In genomic region chr13:63980012-63980691, GRCm38 (mm10) we compare ENCODE assay signal across 10 mouse cellular contexts.
DNase-seq lines count a peak whose midpoint lies in the region; ATAC-seq and TF ChIP-seq lines count a peak whose summit lies in the region.
"Had no signal": no experiment of that assay in that cellular context is flagged by ENCODE, and none has a peak within 500 bp of the region (broad histone marks: within the 10 kb centered on the region; RNA-seq: fewer than 3 reads in every experiment).

No protein-coding gene starts in this region.

- no peaks in the 10 kb centered on the region for H3K9me3 ChIP-seq in forebrain, embryonic 13.5 days (replicated peaks)
- no peaks in the 10 kb centered on the region for H3K9me3 ChIP-seq in limb, embryonic 14.5 days (ENCODE audit: control insufficient read depth, low read length)
- H3K9me3 ChIP-seq in stomach, embryonic 16.5 days (replicated peaks; ENCODE audit: control insufficient read depth, low read length), result no peaks in the 10 kb centered on the region
- H3K9me3 ChIP-seq: heart, embryonic 12.5 days; liver, embryonic 13.5 days had no signal

- H3K4me2 ChIP-seq in forebrain, embryonic 13.5 days, result no peak overlapping the region
- no peak overlapping the region for H3K4me2 ChIP-seq in limb, embryonic 14.5 days (replicated peaks; ENCODE audit: low read depth, low read length, severe bottlenecking)
- H3K4me2 ChIP-seq in stomach, embryonic 16.5 days (ENCODE audit: low read depth, low read length), result no peak overlapping the region
- H3K4me2 ChIP-seq: heart, embryonic 12.5 days; liver, embryonic 13.5 days had no signal

- H3K36me3 ChIP-seq in forebrain, embryonic 13.5 days (ENCODE audit: poor library complexity, severe bottlenecking), result no peaks in the 10 kb centered on the region
- H3K36me3 ChIP-seq in limb, embryonic 14.5 days (ENCODE audit: control insufficient read depth, insufficient read depth, low read length), result no peaks in the 10 kb centered on the region
- H3K36me3 ChIP-seq in stomach, embryonic 16.5 days (ENCODE audit: control insufficient read depth, insufficient read depth, low read length), result no peaks in the 10 kb centered on the region
- H3K36me3 ChIP-seq: heart, embryonic 12.5 days; liver, embryonic 13.5 days had no signal

- TF ChIP-seq POLR2A in limb, embryonic 14.5 days (IDR thresholded peaks at IDR 0.05; ENCODE audit: borderline replicate concordance, extremely low read depth, insufficient read depth, insufficient read length), result no peak

- peaks cover 21% of the 10 kb centered on the region for H3K4me1 ChIP-seq in forebrain, embryonic 13.5 days
- H3K4me1 ChIP-seq in limb, embryonic 14.5 days (ENCODE audit: control insufficient read depth, insufficient read depth, low read length), result peaks cover 17% of the 10 kb centered on the region
- H3K4me1 ChIP-seq in stomach, embryonic 16.5 days (ENCODE audit: control insufficient read depth, insufficient read depth, low read length), result peaks cover 20% of the 10 kb centered on the region
- H3K4me1 ChIP-seq: liver, embryonic 13.5 days had no signal

- WGBS in forebrain, embryonic 13.5 days, result under 1% methylated on average over 7 of the region's 7 CpGs
- WGBS in limb, embryonic 14.5 days, result 22% methylated on average over 7 of the region's 7 CpGs
- 19% methylated on average over 7 of the region's 7 CpGs for WGBS in stomach, embryonic 16.5 days

- no peak overlapping the region for H3K27ac ChIP-seq in forebrain, embryonic 13.5 days
- H3K27ac ChIP-seq in limb, embryonic 14.5 days (replicated peaks; ENCODE audit: low read depth, low read length), result peak overlapping the region; percentile 63; the same call in 1 of the 2 replicates
- peak overlapping the region; percentile 92 for H3K27ac ChIP-seq in stomach, embryonic 16.5 days (ENCODE audit: low read length)
- no peak overlapping the region for H3K27ac ChIP-seq in left cerebral cortex, adult 2 months
- H3K27ac ChIP-seq: liver, embryonic 13.5 days had no signal

- intact Hi-C loops in left cerebral cortex, adult 2 months (cut with DNase I), result no loop called here

- ATAC-seq in forebrain, embryonic 13.5 days, result peak; percentile 50; the same call in 1 of the 2 replicates
- ATAC-seq in limb, embryonic 14.5 days (ENCODE audit: low FRiP score, low read depth), result peak; percentile 84
- ATAC-seq in stomach, embryonic 16.5 days (ENCODE audit: insufficient read depth, low FRiP score), result peak; percentile 90
- no peak for ATAC-seq in frontal cortex, adult (ENCODE audit: low TSS enrichment)

- H3K9ac ChIP-seq in forebrain, embryonic 13.5 days, result no peak overlapping the region
- 0 out of 2 replicates have a peak overlapping the region, but pooled peaks have one; percentile 12 for H3K9ac ChIP-seq in limb, embryonic 14.5 days (ENCODE audit: low read depth, low read length, severe bottlenecking)
- H3K9ac ChIP-seq in stomach, embryonic 16.5 days (ENCODE audit: low read length), result no peak overlapping the region; the same call in 1 of the 2 replicates
- H3K9ac ChIP-seq: heart, embryonic 12.5 days; liver, embryonic 13.5 days had no signal

- peaks cover 99% of the 10 kb centered on the region for H3K27me3 ChIP-seq in forebrain, embryonic 13.5 days
- no peaks in the 10 kb centered on the region for H3K27me3 ChIP-seq in limb, embryonic 14.5 days (ENCODE audit: control insufficient read depth, insufficient read depth, low read length)
- H3K27me3 ChIP-seq in stomach, embryonic 16.5 days (ENCODE audit: control insufficient read depth, insufficient read depth, low read length), result no peaks in the 10 kb centered on the region
- H3K27me3 ChIP-seq: heart, embryonic 12.5 days; liver, embryonic 13.5 days had no signal

- H3K4me3 ChIP-seq in forebrain, embryonic 13.5 days, result no peak overlapping the region
- H3K4me3 ChIP-seq in limb, embryonic 14.5 days (replicated peaks; ENCODE audit: low read length), result no peak overlapping the region
- no peak overlapping the region for H3K4me3 ChIP-seq in stomach, embryonic 16.5 days (replicated peaks; ENCODE audit: low read length)
- no peak overlapping the region for H3K4me3 ChIP-seq in left cerebral cortex, adult 2 months
- H3K4me3 ChIP-seq: heart, embryonic 12.5 days; liver, embryonic 13.5 days had no signal

- DNase-seq in lung, postnatal 10 days, result peak; percentile 75
- no peak for DNase-seq in lung, adult 18-20 months
- DNase-seq in limb, embryonic 14.5 days (ENCODE audit: low spot score), result peak; percentile 11
- DNase-seq in left cerebral cortex, adult 2 months (ENCODE audit: extremely low spot score in 1 of 2, low spot score in 2 of 2), result no peak
- DNase-seq in layer of hippocampus, adult 11-12 months (ENCODE audit: low spot score), result no peak
- DNase-seq: liver, embryonic 13.5 days had no signal

- no peak for TF ChIP-seq CTCF in left cerebral cortex, adult 2 months (IDR thresholded peaks at IDR 0.05)

Comparison
In these comparisons a context has a peak if more than half of its experiments do, and no peak if none do; other contexts are left out.
1. DNase-seq: peak in lung, postnatal 10 days (single experiment) and limb, embryonic 14.5 days (single experiment); none in lung, adult 18-20 months (0 of 2), left cerebral cortex, adult 2 months (0 of 2) and layer of hippocampus, adult 11-12 months (single experiment).
2. H3K27ac ChIP-seq: peak in limb, embryonic 14.5 days (single experiment) and stomach, embryonic 16.5 days (single experiment); none in forebrain, embryonic 13.5 days (single experiment) and left cerebral cortex, adult 2 months (single experiment).